Mouse (Mus musculus) intestine, embryonic 14.5 days (tissue): Measurements from ENCODE around the gene Bud31. TPM values are rescaled to one million over a fixed set of nuclear protein-coding genes. Genes with fewer than 3 reads are reported as not detected.
A peak's percentile ranks its signal among the peaks of the same experiment; 100 is the strongest.

Experiments
- ATAC-seq: fragments of 200-750 bp; cut with Nextera tagmentation; replicated peaks from 2 replicates; pipeline ENCODE4 v1.8.0; 2017; ENCODE audit warnings: low read depth, moderate number of reproducible peaks, moderate TSS enrichment, moderate library complexity; ENCODE audit not compliant: low FRiP score, low TSS enrichment
- DNase-seq: peaks from one replicate; pipeline ENCODE4 v3.0.0-alpha.2; 2018; ENCODE audit warnings: low spot score
- H3K27ac ChIP-seq: fragments of 300-500 bp; sonication (generic); 2 replicates; pipeline ENCODE4 v1.5.1; 2014; ENCODE audit warnings: low read depth, mild to moderate bottlenecking, control low read depth
- H3K27me3 ChIP-seq: fragments of 300-500 bp; sonication (generic); replicated peaks from 2 replicates; pipeline ENCODE4 v1.6.1; 2014; ENCODE audit warnings: low read length, control low read depth; ENCODE audit not compliant: control insufficient read depth, insufficient read depth
- H3K36me3 ChIP-seq: fragments of 300-500 bp; sonication (generic); 2 replicates; pipeline ENCODE4 v1.6.1; 2014; ENCODE audit warnings: low read length, control low read depth; ENCODE audit not compliant: control insufficient read depth, insufficient read depth
- H3K4me1 ChIP-seq: fragments of 300-500 bp; sonication (generic); replicated peaks from 2 replicates; pipeline ENCODE4 v1.6.1; 2014; ENCODE audit warnings: low read length, control low read depth, mixed read lengths; ENCODE audit not compliant: control insufficient read depth, insufficient read depth
- H3K4me2 ChIP-seq: fragments of 300-500 bp; sonication (generic); 2 replicates; pipeline ENCODE4 v1.6.1; 2014; ENCODE audit warnings: low read length
- H3K4me3 ChIP-seq: fragments of 300-500 bp; sonication (generic); 2 replicates; pipeline ENCODE4 v1.5.1; 2014; ENCODE audit warnings: low read depth, low read length, control low read depth, mixed read lengths
- H3K9ac ChIP-seq: fragments of 300-500 bp; sonication (generic); 2 replicates; pipeline ENCODE4 v1.6.1; 2014; ENCODE audit warnings: mild to moderate bottlenecking, low read length
- H3K9me3 ChIP-seq: fragments of 300-500 bp; sonication (generic); 2 replicates; pipeline ENCODE4 v1.6.1; 2016; ENCODE audit warnings: low read length, control low read depth; ENCODE audit not compliant: control insufficient read depth
- WGBS: fragments of 180-500 bp; shearing (Covaris S2); extraction: QIAGEN DNeasy Blood & Tissue Kit; methylation state at CpG from one replicate; pipeline ENCODE4 v1.1.7; 2014; 5-methylcytosine and 5-hydroxymethylcytosine counted together
- polyA plus RNA-seq: library from polyadenylated mRNA; unstranded; fragments of >200 nt; fragmentation: Nextera tagmentation; extraction: Ambion mirVana; gene quantifications from 2 replicates; pipeline ENCODE4 v1.2.1, GENCODE M21; 2014

Gene Bud31
- polyA plus RNA-seq, 1 experiment from 2014 or later: 187 TPM

GRCm38 (mm10) chr5:145165184-145165583 is 25.0 kb downstream of the Bud31 start:
- H3K27me3 ChIP-seq: no peaks in the 10 kb centered on the region
- H3K9me3 ChIP-seq: no peaks in the 10 kb centered on the region
- peaks cover 16% of the 10 kb centered on the region for H3K4me1 ChIP-seq
- no peak overlapping the region for H3K4me2 ChIP-seq
- 85% methylated on average over 15 of the region's 15 CpGs for WGBS
- ATAC-seq (no peak), DNase-seq (no peak)
- no peak overlapping the region for H3K4me3 ChIP-seq
- H3K27ac ChIP-seq: no peak overlapping the region
- no peak overlapping the region for H3K9ac ChIP-seq
- H3K36me3 ChIP-seq: peaks cover 37% of the 10 kb centered on the region

- peak within 1 kb of the TSS; percentile 88 for H3K27ac ChIP-seq
- peak within 1 kb of the TSS; percentile 92 for H3K4me3 ChIP-seq
- H3K4me2 ChIP-seq: peak within 1 kb of the TSS; percentile 95
- DNase-seq (peak; percentile 98), ATAC-seq (peak; percentile 97)
- H3K4me1 ChIP-seq: peaks cover 16% of the 10 kb centered on the region
- H3K9ac ChIP-seq: peak within 1 kb of the TSS; percentile 98
- WGBS: 1% methylated on average over 51 of the region's 51 CpGs
- no peaks in the 10 kb centered on the region for H3K9me3 ChIP-seq
- peaks cover 39% of the 10 kb centered on the region for H3K36me3 ChIP-seq
- H3K27me3 ChIP-seq: no peaks in the 10 kb centered on the region
These were observed 26.6 kb downstream of the Bud31 start, which contains the start of the genes Ptcd1 and Cpsf4 for GRCm38 (mm10) chr5:145166536-145167305. Ptcd1 (minus strand) TSS chr5:145167108. Cpsf4 (plus strand) TSS chr5:145167213.

DNA sequence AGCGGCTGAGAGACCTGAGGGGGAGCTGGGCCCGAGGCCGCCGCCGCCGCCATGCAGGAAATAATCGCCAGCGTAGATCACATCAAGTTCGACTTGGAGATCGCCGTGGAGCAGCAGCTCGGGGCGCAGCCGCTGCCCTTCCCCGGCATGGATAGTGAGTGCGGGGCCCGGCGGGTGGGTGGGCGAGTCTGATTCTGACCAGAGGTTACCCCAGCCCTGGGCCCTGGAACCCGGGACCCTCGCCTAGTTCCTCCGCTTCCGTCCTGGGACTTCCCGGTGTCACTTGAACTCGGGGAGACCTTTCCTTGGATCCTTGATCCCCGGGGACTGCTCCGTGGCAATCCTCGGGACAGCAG is 27.1 kb downstream of the Bud31 start:
- Histone ChIP-seq H3K4me1 (peaks cover 16% of the 10 kb centered on the region), H3K9ac (peak overlapping the region; percentile 98), H3K36me3 (peaks cover 42% of the 10 kb centered on the region), H3K27me3 (no peaks in the 10 kb centered on the region), H3K4me3 (peak overlapping the region; percentile 92), H3K4me2 (peak overlapping the region; percentile 95), H3K9me3 (no peaks in the 10 kb centered on the region), H3K27ac (peak overlapping the region; percentile 88)
- DNase-seq (no peak), ATAC-seq (peak; percentile 65)
- WGBS: 0% methylated on average over 27 of the region's 28 CpGs

DNA sequence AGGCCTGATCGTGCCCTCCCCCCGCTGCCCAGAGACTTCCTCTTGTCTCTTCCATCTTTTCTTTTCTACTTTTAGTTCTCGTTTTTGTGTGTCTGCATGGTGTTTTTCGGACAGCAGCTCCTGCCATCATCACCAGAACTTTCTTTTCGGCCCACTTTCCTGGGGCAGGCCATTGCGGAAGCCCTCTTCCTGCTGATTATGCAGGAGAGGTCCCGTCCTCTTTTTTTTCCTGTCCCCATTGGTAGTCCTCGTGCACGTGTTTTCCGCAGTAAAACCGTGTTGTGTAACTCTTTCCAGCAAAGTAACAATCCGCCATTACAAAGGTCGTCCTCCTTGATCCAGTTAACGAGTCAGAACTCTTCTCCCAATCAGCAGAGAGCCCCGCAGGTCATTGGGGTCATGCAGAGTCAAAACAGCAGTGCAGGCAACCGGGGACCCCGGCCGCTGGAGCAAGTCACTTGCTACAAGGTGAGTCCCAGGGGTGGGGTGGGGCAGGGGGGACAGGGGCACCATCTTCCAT is 38.4 kb downstream of the Bud31 start:
- Histone ChIP-seq H3K27me3 (no peaks in the 10 kb centered on the region), H3K4me2 (no peak overlapping the region), H3K27ac (no peak overlapping the region), H3K9ac (no peak overlapping the region), H3K4me3 (no peak overlapping the region), H3K36me3 (peaks cover 98% of the 10 kb centered on the region), H3K9me3 (no peaks in the 10 kb centered on the region), H3K4me1 (no peaks in the 10 kb centered on the region)
- DNase-seq: no peak
- 86% methylated on average over 18 of the region's 18 CpGs for WGBS
- ATAC-seq: no peak

DNA sequence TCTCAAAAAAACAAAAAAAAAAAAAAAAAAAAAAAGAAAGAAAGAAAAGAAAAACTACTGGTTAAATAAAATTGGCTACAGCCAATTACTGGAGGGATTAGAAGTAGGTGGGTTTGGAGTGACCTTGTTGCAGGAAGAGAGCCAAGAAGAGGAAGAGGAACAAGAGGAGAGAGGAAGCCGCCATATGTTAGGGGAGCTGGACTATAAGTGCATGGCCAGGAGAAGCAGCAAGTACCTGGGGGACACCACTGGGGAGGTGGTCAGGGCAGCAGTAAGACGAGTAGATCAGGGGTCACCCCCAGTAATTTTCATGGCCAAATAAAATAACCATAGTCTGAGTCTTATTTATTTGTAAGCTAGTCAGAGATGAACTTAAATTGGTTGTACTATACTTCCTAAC is 45.1 kb downstream of the Bud31 start:
- WGBS: 91% methylated on average over 2 of the region's 2 CpGs
- no peak for ATAC-seq
- no peak overlapping the region for H3K4me3 ChIP-seq

GRCm38 (mm10) chr5:145189416-145189815 is 49.3 kb downstream of the Bud31 start:
- Histone ChIP-seq H3K27ac (no peak overlapping the region), H3K36me3 (peaks cover 40% of the 10 kb centered on the region), H3K9me3 (no peaks in the 10 kb centered on the region), H3K4me1 (peaks cover 18% of the 10 kb centered on the region), H3K4me2 (no peak overlapping the region), H3K27me3 (no peaks in the 10 kb centered on the region), H3K4me3 (0 out of 2 replicates have a peak overlapping the region, but pooled peaks have one; percentile 76), H3K9ac (no peak overlapping the region)
- DNase-seq (no peak), ATAC-seq (no peak)
- WGBS: 95% methylated on average over 6 of the region's 6 CpGs

More for the DNA sequence above, 45.1 kb downstream of the Bud31 start:
- Histone ChIP-seq H3K36me3 (peaks cover 79% of the 10 kb centered on the region), H3K9me3 (no peaks in the 10 kb centered on the region), H3K9ac (no peak overlapping the region), H3K4me2 (no peak overlapping the region), H3K4me1 (peaks cover 8% of the 10 kb centered on the region), H3K27me3 (no peaks in the 10 kb centered on the region), H3K27ac (no peak overlapping the region)
- DNase-seq: no peak

DNA sequence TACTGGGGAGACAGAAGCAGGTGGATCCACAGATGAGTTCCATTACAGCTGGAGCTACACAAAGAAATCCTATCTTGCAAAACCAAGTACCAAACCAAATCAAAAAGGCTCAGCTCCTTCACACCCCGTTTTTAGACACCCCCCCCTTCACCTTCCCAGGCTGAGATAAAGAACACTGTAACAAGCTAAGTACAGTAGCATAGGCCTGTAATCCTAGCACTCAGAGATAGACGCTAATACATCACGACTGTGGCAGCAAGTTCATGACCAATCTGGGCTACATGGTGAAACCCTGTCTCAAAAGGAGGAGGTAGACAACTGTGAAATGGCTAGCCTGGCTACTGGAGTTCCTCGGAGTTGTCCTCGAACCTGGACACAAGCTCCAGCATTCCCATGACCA is 50.2 kb downstream of the Bud31 start:
- Histone ChIP-seq H3K9me3 (no peaks in the 10 kb centered on the region), H3K9ac (peak overlapping the region; percentile 96), H3K4me3 (peak overlapping the region; percentile 76), H3K36me3 (peaks cover 40% of the 10 kb centered on the region), H3K4me1 (peaks cover 18% of the 10 kb centered on the region), H3K4me2 (peak overlapping the region; percentile 92), H3K27me3 (no peaks in the 10 kb centered on the region), H3K27ac (peak overlapping the region; percentile 88; the same call in 1 of the 2 replicates)
- ATAC-seq (no peak), DNase-seq (no peak)
- 48% methylated on average over 5 of the region's 5 CpGs for WGBS

DNA sequence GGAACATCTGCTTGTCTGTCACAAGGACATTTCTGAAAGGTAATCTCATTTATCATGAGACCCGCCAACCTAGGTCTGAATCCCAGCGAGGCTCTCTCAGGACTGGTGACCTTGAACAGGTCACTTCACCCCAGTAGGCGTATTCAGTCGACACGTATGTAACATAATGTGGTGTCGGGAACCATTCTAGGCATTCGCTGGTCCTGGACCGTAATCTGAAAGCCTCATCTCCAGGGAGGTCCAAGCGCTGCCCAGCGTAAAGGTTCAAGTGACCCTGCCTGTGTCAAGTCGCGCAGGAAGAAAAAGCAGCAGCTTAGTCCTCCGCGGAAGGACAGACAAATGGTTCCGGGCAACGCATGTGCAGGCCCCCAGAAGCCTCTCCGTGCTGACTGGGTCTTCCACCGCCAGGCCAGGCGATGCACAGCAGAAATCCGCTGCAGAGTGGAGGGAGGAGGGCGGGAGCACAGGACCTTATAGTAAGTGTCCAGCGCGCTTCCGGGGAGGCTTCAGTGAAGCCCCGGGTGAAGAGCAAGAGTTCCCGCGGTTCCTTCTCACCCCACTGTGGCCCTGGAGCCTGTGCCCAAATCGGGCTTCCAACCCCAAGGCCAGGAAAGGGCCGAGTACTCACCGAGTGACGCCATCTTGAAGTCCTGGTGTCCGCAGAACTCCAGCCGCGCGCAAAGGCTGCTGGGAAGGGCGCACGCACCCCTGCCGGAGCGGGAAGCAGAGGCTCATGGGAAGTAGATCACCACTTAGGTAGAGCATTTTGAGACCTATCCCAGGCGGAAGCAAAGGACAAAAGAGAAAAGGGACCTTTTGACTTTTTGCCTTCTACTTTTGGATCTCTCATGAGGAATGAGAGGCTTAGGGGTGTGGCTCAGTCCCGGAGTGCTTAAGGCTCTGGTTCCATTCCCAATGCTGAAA is 51.0 kb downstream of the Bud31 start:
- H3K27me3 ChIP-seq: no peaks in the 10 kb centered on the region
- DNase-seq (peak; percentile 93), ATAC-seq (peak; percentile 85)
- peak overlapping the region; percentile 88 for H3K27ac ChIP-seq
- peak overlapping the region; percentile 76 for H3K4me3 ChIP-seq
- H3K4me2 ChIP-seq: peak overlapping the region; percentile 92
- H3K9ac ChIP-seq: peak overlapping the region; percentile 96
- H3K36me3 ChIP-seq: peaks cover 40% of the 10 kb centered on the region
- peaks cover 18% of the 10 kb centered on the region for H3K4me1 ChIP-seq
- WGBS: under 1% methylated on average over 41 of the region's 41 CpGs
- H3K9me3 ChIP-seq: no peaks in the 10 kb centered on the region
